Mouse (Mus musculus): ENCODE data around the gene Cenpi.

- no peak for TF ChIP-seq CTCF (IDR thresholded peaks at IDR 0.05; ENCODE audit: insufficient read depth, low read length)
- TF ChIP-seq POLR2A (IDR thresholded peaks at IDR 0.05; ENCODE audit: borderline replicate concordance, extremely low read depth, low read depth, low read length): no peak
Observed at GRCm38 (mm10) chrX:134303287-134303686, 4.6 kb upstream of the Cenpi start.
